Mouse (Mus musculus) urinary bladder, postnatal 25 days (tissue): ENCODE data around the gene Fhl3.

Source experiments
- DNase-seq: peaks from one replicate; pipeline ENCODE4 v3.0.0; 2022; ENCODE audit warnings: low spot score

Fhl3 gene

DNA sequence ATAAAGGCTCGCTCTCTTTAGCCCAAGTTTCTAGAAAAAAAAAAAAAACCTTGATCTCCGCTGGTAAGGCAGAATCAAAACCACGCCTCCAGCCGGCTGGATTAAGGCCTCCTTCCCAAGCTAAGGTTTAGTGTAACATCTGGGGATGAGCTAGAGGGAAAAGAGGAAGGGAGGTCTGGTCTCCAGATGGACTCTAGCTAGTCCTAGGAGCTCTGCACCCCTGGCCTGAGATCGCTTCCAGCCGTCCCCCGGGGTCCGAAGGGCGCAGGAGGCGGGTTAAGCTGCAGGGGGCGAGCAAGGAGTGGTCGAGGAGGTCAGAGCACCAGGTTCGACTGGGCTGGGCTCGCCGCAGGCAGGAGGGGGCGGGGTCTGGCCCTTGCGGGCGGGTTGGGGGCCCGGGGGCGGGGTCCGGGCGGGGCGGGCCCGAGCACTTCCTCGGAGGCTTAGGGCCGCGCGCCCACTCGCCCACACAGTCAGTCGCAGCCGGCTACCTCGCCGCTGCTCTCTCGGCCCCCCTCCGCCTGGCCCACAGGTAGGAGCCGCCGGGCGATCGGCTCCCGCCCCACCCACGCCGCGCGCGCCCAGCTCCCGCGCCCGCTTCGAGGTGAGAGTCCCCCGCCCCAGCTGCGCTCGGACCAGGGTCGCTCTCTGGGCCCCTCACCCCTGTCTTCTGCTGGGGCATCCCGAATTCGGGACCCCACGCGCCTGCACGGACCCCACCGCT, at the start of gene Fhl3:
Gene Fhl3, plus strand, starts transcription at position 454 of the 724 bp plus-strand sequence.
- DNase-seq, result peak; percentile 56

DNA sequence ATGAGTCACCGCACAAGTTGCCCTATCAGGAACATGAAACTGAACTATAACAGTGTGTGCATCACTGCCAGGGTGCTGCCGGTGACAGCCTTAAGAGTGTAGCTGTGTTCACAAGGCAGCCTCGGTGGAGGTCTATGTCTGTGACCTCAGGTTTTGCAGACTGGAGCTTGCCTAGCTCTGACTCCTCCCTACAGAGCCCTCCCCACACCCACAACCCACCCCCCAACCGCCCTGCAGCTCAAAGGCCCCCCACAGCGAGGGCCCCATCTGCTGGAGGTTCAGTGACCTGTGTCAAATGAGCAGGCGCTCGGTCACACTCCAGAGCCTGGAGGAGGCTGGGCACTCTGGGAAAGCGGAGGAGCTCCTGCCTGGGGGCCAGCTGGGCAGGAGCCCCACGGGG, 47.6 kb upstream of the Fhl3 start:
- DNase-seq, result no peak

DNA sequence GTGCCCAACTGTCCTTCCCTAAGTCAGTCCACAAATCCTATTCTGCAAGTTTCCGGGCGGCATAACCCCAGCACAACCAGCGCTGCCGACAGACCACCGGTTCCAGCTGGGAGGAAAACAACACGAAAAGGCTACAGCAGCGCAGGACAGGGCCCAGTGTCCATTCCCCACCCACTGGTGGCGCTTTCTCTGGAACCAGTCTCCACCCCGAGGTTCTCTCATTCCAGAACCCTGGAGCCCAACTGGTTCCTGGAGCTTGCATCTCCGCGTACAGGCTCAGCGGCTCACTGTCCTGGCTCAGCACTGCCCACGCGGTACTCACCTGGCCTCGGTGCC, 44.0 kb upstream of the Fhl3 start, which contains the start of gene Pou3f1:
Gene Pou3f1, plus strand, starts transcription at position 290 of the 336 bp plus-strand sequence.
- no peak for DNase-seq

- peak; percentile 58 for DNase-seq
Observed at GRCm38 (mm10) chr4:124656854-124657650, 43.4 kb upstream of the Fhl3 start.

DNA sequence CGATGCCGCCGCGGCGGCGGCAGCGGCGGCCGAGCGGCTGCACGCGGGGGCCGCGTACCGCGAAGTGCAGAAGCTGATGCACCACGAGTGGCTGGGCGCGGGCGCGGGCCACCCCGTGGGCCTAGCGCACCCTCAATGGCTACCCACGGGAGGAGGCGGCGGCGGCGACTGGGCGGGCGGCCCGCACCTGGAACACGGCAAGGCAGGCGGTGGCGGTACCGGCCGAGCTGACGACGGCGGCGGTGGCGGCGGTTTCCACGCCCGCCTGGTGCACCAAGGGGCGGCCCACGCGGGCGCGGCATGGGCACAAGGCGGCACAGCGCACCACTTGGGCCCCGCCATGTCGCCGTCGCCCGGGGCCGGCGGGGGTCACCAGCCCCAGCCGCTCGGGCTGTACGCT, 42.7 kb upstream of the Fhl3 start:
- no peak for DNase-seq

- DNase-seq, result no peak
Observed at GRCm38 (mm10) chr4:124658412-124658851, 42.1 kb upstream of the Fhl3 start.

DNA sequence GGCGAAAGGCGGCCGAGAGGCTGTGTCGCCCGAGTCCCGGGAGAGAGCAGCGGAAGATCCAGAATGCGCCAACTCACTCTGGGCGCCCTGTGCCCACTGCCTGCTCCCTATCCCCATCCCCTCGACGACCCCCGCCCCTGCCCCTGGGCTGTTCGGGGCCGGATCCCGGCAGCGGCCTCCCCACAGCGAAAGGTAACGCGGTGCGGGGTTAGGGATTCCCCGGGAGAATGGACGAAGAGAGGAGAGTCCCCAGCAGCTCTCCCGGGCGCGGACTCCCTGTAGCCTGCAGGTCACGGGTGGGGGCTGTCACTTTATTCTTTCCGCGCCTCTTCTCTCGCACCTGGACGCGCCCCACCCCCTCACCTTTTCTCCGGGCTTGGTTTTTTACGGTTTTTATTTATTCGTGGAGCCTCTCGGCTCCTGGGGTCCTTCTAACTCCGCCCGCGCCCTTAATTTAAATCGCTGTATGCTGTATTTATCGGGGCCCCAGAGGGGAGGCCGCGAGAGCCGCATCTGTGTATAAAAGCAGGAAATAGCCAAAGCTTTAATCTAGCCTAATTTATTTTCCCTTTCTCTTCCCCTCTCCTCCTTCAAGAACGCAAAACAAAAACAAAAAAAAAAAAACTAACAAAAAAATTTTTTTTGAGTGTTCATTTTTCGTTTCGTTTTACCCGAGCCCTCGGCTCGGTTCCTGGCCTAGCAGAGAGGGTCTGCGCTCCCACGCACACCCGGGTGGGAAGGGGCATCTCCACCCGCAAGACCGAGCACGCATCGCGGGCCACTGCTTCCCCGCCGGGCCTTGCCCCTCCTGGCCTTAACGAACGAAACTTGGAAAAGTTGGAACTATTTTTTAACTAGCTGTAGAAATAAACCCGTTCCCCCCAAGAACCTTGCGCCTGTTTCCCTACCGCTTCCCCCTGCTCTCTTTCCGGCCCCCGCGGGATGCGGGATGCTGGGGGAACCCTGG, 41.0 kb upstream of the Fhl3 start:
- no peak for DNase-seq

DNA sequence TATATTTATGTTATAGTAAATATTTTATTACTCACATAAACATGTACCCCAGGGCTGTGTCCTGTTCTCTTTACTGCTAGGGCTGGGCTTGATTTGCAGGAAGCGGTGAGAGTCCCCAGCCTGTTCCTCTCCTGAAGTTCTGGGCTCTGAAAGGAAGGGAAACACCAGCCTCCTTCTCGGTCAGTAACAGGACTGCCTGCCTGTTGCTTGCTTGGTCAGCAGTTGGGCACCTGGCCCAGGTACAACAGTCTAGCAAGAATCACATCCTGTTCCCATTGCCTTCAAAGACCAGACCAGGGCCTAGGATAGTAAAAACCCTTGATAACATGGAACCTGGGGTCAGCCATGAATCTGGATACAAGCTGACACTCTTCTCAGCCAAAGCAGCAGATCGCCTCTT, 39.9 kb upstream of the Fhl3 start:
- no peak for DNase-seq

- DNase-seq, result no peak
Observed at GRCm38 (mm10) chr4:124663034-124663433, 37.5 kb upstream of the Fhl3 start.

DNA sequence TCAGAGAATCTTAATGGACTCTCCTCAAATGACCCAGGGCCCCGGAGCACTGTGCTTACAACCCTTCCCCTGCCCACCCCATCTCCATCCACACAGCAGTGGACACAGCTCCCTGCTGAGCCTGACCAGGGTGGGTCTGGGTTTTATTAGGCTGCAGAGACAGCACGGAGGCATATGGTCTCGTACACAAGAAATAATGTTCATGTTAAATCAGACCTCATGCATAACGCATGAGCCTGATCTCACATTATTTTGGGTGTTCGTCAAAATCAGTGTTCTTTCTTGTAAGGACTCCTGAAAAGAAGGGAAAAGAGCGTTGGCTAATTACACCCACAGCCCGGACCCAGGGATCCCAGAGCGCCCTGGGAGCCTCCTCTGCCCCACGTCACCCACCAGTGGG, 36.3 kb upstream of the Fhl3 start:
- no peak for DNase-seq

- no peak for DNase-seq
Observed at GRCm38 (mm10) chr4:124664604-124665003, 35.9 kb upstream of the Fhl3 start.

DNA sequence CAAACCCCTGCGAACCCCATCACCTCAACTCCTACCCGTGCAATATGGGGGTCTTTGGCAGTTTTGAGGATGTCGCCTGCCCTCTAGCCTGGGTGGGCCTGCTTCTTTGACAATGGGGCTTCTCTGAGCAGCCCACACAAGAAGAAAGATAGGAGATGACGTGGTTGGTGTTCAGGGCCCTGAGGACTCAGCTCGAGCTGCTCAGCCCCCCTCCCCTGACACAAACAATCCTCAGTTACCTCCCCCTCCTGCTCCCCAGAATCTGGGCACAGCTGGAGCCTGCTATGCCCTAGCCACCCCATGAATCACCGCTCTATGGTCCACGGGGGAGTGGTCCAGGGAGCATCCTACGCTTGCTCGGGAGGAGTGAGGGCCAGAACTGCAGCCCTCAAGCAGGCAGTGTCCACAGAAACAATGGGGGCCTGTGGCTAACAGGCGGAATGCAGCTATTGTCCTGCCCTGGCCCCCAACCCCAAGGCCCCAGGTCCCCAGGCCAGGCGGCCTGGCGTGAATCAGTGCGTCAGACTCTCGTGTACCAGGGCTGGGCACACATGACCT, 32.9 kb upstream of the Fhl3 start:
- DNase-seq, result no peak

GRCm38 (mm10) chr4:124668078-124668477, 32.4 kb upstream of the Fhl3 start:
- no peak for DNase-seq

GRCm38 (mm10) chr4:124670232-124670631, 30.3 kb upstream of the Fhl3 start:
- DNase-seq, result no peak

GRCm38 (mm10) chr4:124671583-124671982, 28.9 kb upstream of the Fhl3 start:
- no peak for DNase-seq

GRCm38 (mm10) chr4:124672347-124673320, 27.9 kb upstream of the Fhl3 start:
- DNase-seq, result no peak

DNA sequence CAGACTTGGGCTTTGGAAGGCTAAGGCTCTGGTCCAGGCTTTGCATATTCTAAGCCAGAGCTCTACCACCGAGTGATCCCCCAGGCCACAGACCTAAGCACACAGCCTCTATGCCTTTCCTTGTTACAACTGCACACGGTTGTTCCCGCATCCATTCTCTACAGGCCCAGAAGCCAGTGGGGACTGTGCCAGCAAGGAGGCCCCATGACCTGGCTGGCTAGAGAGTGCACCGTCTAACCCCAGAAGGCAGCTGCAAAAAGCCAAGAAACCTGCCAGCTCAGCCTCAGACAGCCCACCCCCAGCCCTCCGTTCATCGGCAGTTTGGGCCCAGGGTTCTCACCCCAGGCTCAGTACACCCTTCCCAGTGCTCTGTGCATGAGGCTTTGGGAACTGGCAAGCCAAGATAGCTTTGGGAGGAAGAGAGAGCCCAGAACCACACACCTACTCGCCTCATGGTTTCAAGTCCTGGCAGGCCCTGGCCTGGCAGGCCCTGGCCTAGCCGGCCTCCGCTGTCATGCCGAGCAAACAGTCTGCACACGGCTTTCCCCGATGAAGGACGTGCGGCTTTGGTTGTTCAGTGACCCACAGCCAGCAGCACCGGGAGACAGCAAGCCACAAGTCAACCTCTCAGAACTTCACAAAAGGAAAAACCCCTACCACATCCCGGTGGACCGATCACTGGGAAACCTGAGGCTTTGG, 26.0 kb upstream of the Fhl3 start:
- DNase-seq, result peak; percentile 19

- peak; percentile 49 for DNase-seq
Observed at GRCm38 (mm10) chr4:124675037-124675436, 25.5 kb upstream of the Fhl3 start.

DNA sequence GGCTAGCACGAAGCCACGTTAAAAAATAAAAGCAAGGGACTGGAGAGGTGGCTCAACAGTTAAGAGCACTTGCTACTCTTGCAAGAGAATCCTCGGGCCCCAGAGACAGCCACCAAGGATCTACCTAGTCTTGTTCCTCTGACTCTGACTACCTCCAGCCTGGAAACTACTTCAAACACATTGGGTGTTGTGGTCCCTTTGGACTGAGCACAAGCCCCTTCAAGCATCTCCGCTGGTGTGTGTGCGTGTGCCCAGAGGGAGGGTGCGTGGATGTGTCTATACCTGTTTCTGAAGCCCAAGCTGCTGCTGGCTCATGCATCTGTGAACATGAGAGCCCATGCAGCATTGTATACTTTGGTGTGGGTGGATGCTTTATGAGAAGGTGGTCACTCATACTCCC, 24.5 kb upstream of the Fhl3 start:
- DNase-seq, result no peak

DNA sequence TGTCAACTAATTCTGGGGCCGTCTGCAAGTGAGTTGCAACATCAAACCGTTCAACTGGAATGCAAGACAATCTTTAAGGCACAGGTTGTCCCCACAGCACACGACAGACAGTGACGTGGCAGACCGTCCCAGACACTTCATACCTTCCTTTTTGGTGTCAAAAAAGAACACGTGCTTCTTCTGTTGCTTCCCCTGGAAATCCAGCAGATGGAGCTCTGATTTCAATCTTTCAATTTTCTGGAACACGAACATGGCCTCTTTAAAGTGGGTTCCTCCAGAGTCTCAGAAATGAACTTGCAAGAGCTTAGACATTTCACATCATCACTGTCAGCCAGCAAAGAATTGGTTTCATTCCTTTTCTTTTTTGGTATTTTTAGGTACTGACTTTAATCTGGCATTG, 18.2 kb upstream of the Fhl3 start:
- DNase-seq, result no peak
